In genomic region chr2:30134378-30134711, GRCm38 (mm10) we compare ENCODE assay signal across 8 mouse cellular contexts. TPM values are rescaled to one million over a fixed set of nuclear protein-coding genes. Genes with fewer than 3 reads are reported as not detected.
DNase-seq lines count a peak whose midpoint lies in the region; ATAC-seq and TF ChIP-seq lines count a peak whose summit lies in the region.

No protein-coding gene starts in this region.

- intact Hi-C loops in heart, postnatal 10 days (cut with DNase I), result no loop called here
- intact Hi-C loops in left cerebral cortex, postnatal 14 days (cut with DNase I), result no loop called here

- ATAC-seq in G1E (ENCODE audit: extremely low read depth, insufficient number of reproducible peaks, low FRiP score, poor library complexity, severe bottlenecking), result no peak
- 0 out of 2 replicates have a peak, but pooled peaks have one; percentile 7 for ATAC-seq in hindbrain, embryonic 11.5 days (ENCODE audit: low FRiP score)
- no peak for ATAC-seq in liver, postnatal 0 days

- H3K4me2 ChIP-seq in hindbrain, embryonic 11.5 days (replicated peaks; ENCODE audit: low read depth, low read length), result peak overlapping the region; percentile 89
- peak overlapping the region; percentile 87 for H3K4me2 ChIP-seq in liver, postnatal 0 days (ENCODE audit: low read depth, low read length)

- H3K27ac ChIP-seq in hindbrain, embryonic 11.5 days (ENCODE audit: low read depth, low read length), result peak overlapping the region; percentile 64
- peak overlapping the region; percentile 91 for H3K27ac ChIP-seq in liver, postnatal 0 days (ENCODE audit: low read depth)

- peak overlapping the region; percentile 98 for H3K4me3 ChIP-seq in G1E (ENCODE audit: low read depth, low read length)
- H3K4me3 ChIP-seq in hindbrain, embryonic 11.5 days (ENCODE audit: low read depth, low read length), result peak overlapping the region; percentile 83
- peak overlapping the region; percentile 69 for H3K4me3 ChIP-seq in liver, postnatal 0 days (ENCODE audit: low read depth, low read length)

- peaks cover 5% of the 10 kb centered on the region for H3K9me3 ChIP-seq in G1E (replicated peaks)
- no peaks in the 10 kb centered on the region for H3K9me3 ChIP-seq in hindbrain, embryonic 11.5 days (ENCODE audit: control insufficient read depth, low read length)
- H3K9me3 ChIP-seq in liver, postnatal 0 days (ENCODE audit: low read length), result no peaks in the 10 kb centered on the region

- DNase-seq in heart, adult 9 months (ENCODE audit: low spot score in 2 of 2), result peak; percentile 11 to 16
- DNase-seq in heart, postnatal 10 days, result no peak
- no peak for DNase-seq in G1E (ENCODE audit: low spot score)
- no peak for DNase-seq in hindbrain, embryonic 11.5 days (ENCODE audit: low spot score)
- no peak for DNase-seq in liver, postnatal 0 days
- no peak for DNase-seq in right cerebral cortex, postnatal 14 days
- no peak for DNase-seq in cerebellum, postnatal 36 days
- no peak for DNase-seq in left cerebral cortex, postnatal 14 days (ENCODE audit: low spot score in 2 of 2)

- H3K4me1 ChIP-seq in G1E (ENCODE audit: insufficient read depth, low read depth, low read length), result peaks cover 48% of the 10 kb centered on the region
- H3K4me1 ChIP-seq in hindbrain, embryonic 11.5 days (replicated peaks; ENCODE audit: control insufficient read depth, insufficient read depth, low read length), result peaks cover 6% of the 10 kb centered on the region; the same call in 1 of the 2 replicates
- peaks cover 16% of the 10 kb centered on the region for H3K4me1 ChIP-seq in liver, postnatal 0 days (ENCODE audit: insufficient read depth)

- no peak for TF ChIP-seq CTCF in G1E (IDR thresholded peaks at IDR 0.05; ENCODE audit: low read depth, low read length)
- no peak for TF ChIP-seq CTCF in liver, postnatal 0 days (IDR thresholded peaks at IDR 0.05; ENCODE audit: low read depth)

- H3K36me3 ChIP-seq in G1E (replicated peaks), result peaks cover 42% of the 10 kb centered on the region
- H3K36me3 ChIP-seq in hindbrain, embryonic 11.5 days (ENCODE audit: control insufficient read depth, insufficient read depth, low read length), result peaks cover 2% of the 10 kb centered on the region; the same call in 1 of the 2 replicates
- peaks cover 9% of the 10 kb centered on the region; the same call in 1 of the 2 replicates for H3K36me3 ChIP-seq in liver, postnatal 0 days (replicated peaks; ENCODE audit: insufficient read depth, low read length)

- TF ChIP-seq EP300 in liver, postnatal 0 days (IDR thresholded peaks at IDR 0.05; ENCODE audit: low read depth), result no peak

- no peaks in the 10 kb centered on the region for H3K27me3 ChIP-seq in G1E (ENCODE audit: insufficient read depth, low read length)
- H3K27me3 ChIP-seq in hindbrain, embryonic 11.5 days (ENCODE audit: control insufficient read depth, insufficient read depth, low read length), result no peaks in the 10 kb centered on the region
- H3K27me3 ChIP-seq in liver, postnatal 0 days (ENCODE audit: insufficient read depth, low read length), result no peaks in the 10 kb centered on the region

- H3K9ac ChIP-seq in hindbrain, embryonic 11.5 days (ENCODE audit: low read depth, low read length), result peak overlapping the region; percentile 78
- H3K9ac ChIP-seq in liver, postnatal 0 days (replicated peaks), result peak overlapping the region; percentile 81

- 32% methylated on average over 6 of the region's 6 CpGs for WGBS in hindbrain, embryonic 11.5 days
- WGBS in liver, postnatal 0 days (ENCODE audit: insufficient replicate concordance), result 7% methylated on average over 6 of the region's 6 CpGs

RNA-seq across cellular contexts. Expression of gene Tbc1d13, which starts 0.8 kb away (rescaled TPM):
- 10 to 100 TPM; 19.7 to 24.1 TPM for total RNA-seq in heart, postnatal 10 days (2021)
- total RNA-seq in G1E (2014; fragmentation: Nextera tagmentation) (30.2 and 38.6 TPM in 2 replicates), G1E (2017) (38.0 and 38.5 TPM in 2 replicates)
- polyA plus RNA-seq in G1E (2012), result 24.5 and 25.2 TPM in 2 replicates
- 16.3 and 20.6 TPM in 2 replicates for polyA plus RNA-seq in hindbrain, embryonic 11.5 days (2014; fragmentation: Nextera tagmentation; extraction: Ambion mirVana)
- 1.8 and 2.0 TPM in 2 replicates for polyA plus RNA-seq in liver, postnatal 0 days (2015; fragmentation: Nextera tagmentation; extraction: Ambion mirVana)
- total RNA-seq in left cerebral cortex, postnatal 14 days (2021), result 10 to 100 TPM; 65.2 to 69.1 TPM

RNA-seq across cellular contexts. Expression of gene Zer1, which starts 10.0 kb away (rescaled TPM):
- total RNA-seq in heart, postnatal 10 days (2021), result 10 to 100 TPM; 25.7 to 26.7 TPM
- total RNA-seq in G1E (2014; fragmentation: Nextera tagmentation) (25.1 and 25.8 TPM in 2 replicates), G1E (2017) (9.7 and 10.4 TPM in 2 replicates)
- polyA plus RNA-seq in G1E (2012), result 13.2 and 18.9 TPM in 2 replicates
- polyA plus RNA-seq in hindbrain, embryonic 11.5 days (2014; fragmentation: Nextera tagmentation; extraction: Ambion mirVana), result 6.5 and 9.3 TPM in 2 replicates
- 1.6 and 1.8 TPM in 2 replicates for polyA plus RNA-seq in liver, postnatal 0 days (2015; fragmentation: Nextera tagmentation; extraction: Ambion mirVana)
- total RNA-seq in left cerebral cortex, postnatal 14 days (2021), result 100 to 1,000 TPM; 135 to 139 TPM

RNA-seq across cellular contexts. Expression of gene Endog, which starts 36.9 kb away (rescaled TPM):
- total RNA-seq in heart, postnatal 10 days (2021), result 10 to 100 TPM; 59.1 to 60.2 TPM
- total RNA-seq in G1E (2014; fragmentation: Nextera tagmentation) (1.1 and 2.4 TPM in 2 replicates), G1E (2017) (7.8 and 8.3 TPM in 2 replicates)
- polyA plus RNA-seq in G1E (2012), result 36.0 and 43.2 TPM in 2 replicates
- polyA plus RNA-seq in hindbrain, embryonic 11.5 days (2014; fragmentation: Nextera tagmentation; extraction: Ambion mirVana), result 15.3 and 15.6 TPM in 2 replicates
- 51.2 and 56.3 TPM in 2 replicates for polyA plus RNA-seq in liver, postnatal 0 days (2015; fragmentation: Nextera tagmentation; extraction: Ambion mirVana)
- 10 to 100 TPM; 23.0 to 27.5 TPM for total RNA-seq in left cerebral cortex, postnatal 14 days (2021)

RNA-seq across cellular contexts. Expression of gene Zdhhc12, which starts 40.9 kb away (rescaled TPM):
- 1 to 10 TPM; 7.5 to 7.8 TPM for total RNA-seq in heart, postnatal 10 days (2021)
- total RNA-seq in G1E (2014; fragmentation: Nextera tagmentation) (25.4 and 29.4 TPM in 2 replicates), G1E (2017) (9.5 and 10.3 TPM in 2 replicates)
- 31.0 and 31.4 TPM in 2 replicates for polyA plus RNA-seq in G1E (2012)
- polyA plus RNA-seq in hindbrain, embryonic 11.5 days (2014; fragmentation: Nextera tagmentation; extraction: Ambion mirVana), result 27.4 and 32.2 TPM in 2 replicates
- polyA plus RNA-seq in liver, postnatal 0 days (2015; fragmentation: Nextera tagmentation; extraction: Ambion mirVana), result 25.1 and 27.0 TPM in 2 replicates
- total RNA-seq in left cerebral cortex, postnatal 14 days (2021), result 10 to 100 TPM; 13.0 to 14.1 TPM

RNA-seq across cellular contexts. Expression of gene Spout1, which starts 43.9 kb away (rescaled TPM):
- 1 to 10 TPM; 7.0 to 7.1 TPM for total RNA-seq in heart, postnatal 10 days (2021)
- 20.3 and 24.2 TPM in 2 replicates for total RNA-seq in G1E (2014; fragmentation: Nextera tagmentation)
- total RNA-seq in G1E (2017), result 24.6 and 27.0 TPM in 2 replicates
- polyA plus RNA-seq in G1E (2012), result 51.3 and 57.0 TPM in 2 replicates
- polyA plus RNA-seq in hindbrain, embryonic 11.5 days (2014; fragmentation: Nextera tagmentation; extraction: Ambion mirVana), result 62.1 and 65.9 TPM in 2 replicates
- polyA plus RNA-seq in liver, postnatal 0 days (2015; fragmentation: Nextera tagmentation; extraction: Ambion mirVana), result 12.8 and 13.7 TPM in 2 replicates
- 10 to 100 TPM; 36.3 to 37.0 TPM for total RNA-seq in left cerebral cortex, postnatal 14 days (2021)

Comparison
In these comparisons a context has a peak if more than half of its experiments do, and no peak if none do; other contexts are left out.
1. DNase-seq: peak in heart, adult 9 months (2 of 2); none in heart, postnatal 10 days (0 of 2), G1E (single experiment), hindbrain, embryonic 11.5 days (single experiment), liver, postnatal 0 days (single experiment), right cerebral cortex, postnatal 14 days (single experiment), cerebellum, postnatal 36 days (0 of 2) and left cerebral cortex, postnatal 14 days (0 of 2).
2. RNA of gene Zer1, which starts 10.0 kb away (total RNA-seq): 135 to 139 TPM in left cerebral cortex, postnatal 14 days; 25.7 to 26.7 TPM in heart, postnatal 10 days and 9.7 to 25.8 TPM in G1E; every median in the first group is over 4 times any median in the second.
3. Peak in every context shown above with its lines, with median percentiles within 50 percentile points of each other: H3K4me3 ChIP-seq.